Mouse (Mus musculus): Measurements from ENCODE around the gene Tnfrsf11a.

DNA sequence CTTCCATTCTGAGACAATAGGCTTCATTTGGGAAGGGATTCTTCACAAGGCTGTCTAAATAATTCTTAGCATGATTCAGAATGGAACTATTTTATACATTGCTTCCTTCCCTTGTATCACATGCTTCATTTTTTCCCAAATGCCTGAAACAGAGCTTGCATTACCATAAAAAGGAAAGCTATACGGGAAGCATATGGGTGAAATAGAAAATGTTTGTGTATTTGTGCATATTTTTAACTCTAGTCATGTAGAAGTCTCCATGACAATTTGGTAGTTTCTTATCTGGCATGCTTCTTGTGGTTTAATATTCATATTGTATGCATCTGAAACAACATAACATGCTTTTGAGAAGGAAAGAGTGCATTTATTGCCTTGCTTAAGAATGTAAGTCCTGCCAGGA lies 52.3 kb downstream of the Tnfrsf11a start:
- TF ChIP-seq USF1 (IDR thresholded peaks at IDR 0.05; ENCODE audit: low read depth) (no peak), CTCF (IDR thresholded peaks at IDR 0.05; ENCODE audit: control insufficient read depth, insufficient read depth, insufficient read length) (no peak), MAX (IDR thresholded peaks at IDR 0.05) (no peak), CEBPB (IDR thresholded peaks at IDR 0.05; ENCODE audit: low read depth) (no peak), FOSL1 (IDR thresholded peaks at IDR 0.05; ENCODE audit: insufficient read depth, low read length, poor library complexity, severe bottlenecking) (no peak)

Data from C2C12 (cell line).